Mouse (Mus musculus) gastrocnemius, postnatal 25 days (tissue): ENCODE data around the gene Bclaf3. TPM values are rescaled to one million over a fixed set of nuclear protein-coding genes. Genes with fewer than 3 reads are reported as not detected.

Experiments used
- DNase-seq: peaks from one replicate; pipeline ENCODE4 v3.0.0; 2022
- total RNA-seq, 2 experiments: library from RNA; stranded (reverse); gene quantifications; 1 replicate in 1 of 2; 2 replicates in 1 of 2; pipeline ENCODE4 v1.2.3; 2021

Gene Bclaf3
- total RNA-seq, 2 experiments from 2014 or later = 1.7 to 1.8 TPM

GRCm38 (mm10) chrX:159626907-159627587 is 100.6 kb downstream of the Bclaf3 start, which contains the start of gene Sh3kbp1:
Gene Sh3kbp1 (plus strand): TSS chrX:159627272.
- peak; percentile 71 for DNase-seq

GRCm38 (mm10) chrX:159627588-159628566 is 101.4 kb downstream of the Bclaf3 start:
- peak; percentile 15 for DNase-seq

GRCm38 (mm10) chrX:159628629-159629028 is 102.1 kb downstream of the Bclaf3 start:
- no peak for DNase-seq

- no peak for DNase-seq
Measured at GRCm38 (mm10) chrX:159629203-159629602, 102.7 kb downstream of the Bclaf3 start.

- DNase-seq = no peak
Measured at GRCm38 (mm10) chrX:159638500-159639227, 112.2 kb downstream of the Bclaf3 start.

- DNase-seq = no peak
Measured at GRCm38 (mm10) chrX:159639991-159640390, 113.5 kb downstream of the Bclaf3 start.

Other genes with a start within 250 kb of the Bclaf3 start
- 10 to 100 TPM; 76.0 to 76.2 TPM for gene Eif1ax, start 154.5 kb upstream of the Bclaf3 start, total RNA-seq
- gene Map7d2, start 112.1 kb upstream of the Bclaf3 start, total RNA-seq = under 1 TPM; 0.26 to 0.43 TPM
- gene Sh3kbp1, start 100.6 kb downstream of the Bclaf3 start, total RNA-seq = 10 to 100 TPM; 23.7 to 36.2 TPM